Mouse (Mus musculus) hindbrain, embryonic 16.5 days (tissue): Measurements from ENCODE around the gene Hnrnpa0. TPM values are rescaled to one million over a fixed set of nuclear protein-coding genes. Genes with fewer than 3 reads are reported as not detected.
"Not testable (repeated sequence)": the region's sequence is repeated elsewhere in the genome, so short reads cannot be mapped to it uniquely, and the experiment has no call there.

Experiments
- ATAC-seq: fragments of 200-750 bp; cut with Nextera tagmentation; 2 replicates; pipeline ENCODE4 v1.8.0; 2017; ENCODE audit warnings: moderate TSS enrichment, moderate library complexity
- H3K27ac ChIP-seq: fragments of 300-500 bp; sonication (generic); 2 replicates; pipeline ENCODE4 v1.5.1; 2014; ENCODE audit warnings: low read depth, mild to moderate bottlenecking, control low read depth, low read length, moderate library complexity
- H3K27me3 ChIP-seq: fragments of 300-500 bp; sonication (generic); replicated peaks from 2 replicates; pipeline ENCODE4 v1.6.1; 2014; ENCODE audit warnings: low read length; ENCODE audit not compliant: control insufficient read depth, insufficient read depth
- H3K36me3 ChIP-seq: fragments of 300-500 bp; sonication (generic); 2 replicates; pipeline ENCODE4 v1.6.1; 2014; ENCODE audit warnings: mild to moderate bottlenecking, low read length, moderate library complexity, mixed read lengths; ENCODE audit not compliant: control insufficient read depth, insufficient read depth
- H3K4me1 ChIP-seq: fragments of 300-500 bp; sonication (generic); 2 replicates; pipeline ENCODE4 v1.6.1; 2014; ENCODE audit warnings: low read depth, low read length; ENCODE audit not compliant: control insufficient read depth, insufficient read depth
- H3K4me2 ChIP-seq: fragments of 300-500 bp; sonication (generic); 2 replicates; pipeline ENCODE4 v1.6.1; 2014; ENCODE audit warnings: mild to moderate bottlenecking, low read length, control low read depth, moderate library complexity
- H3K4me3 ChIP-seq: fragments of 300-500 bp; sonication (generic); 2 replicates; pipeline ENCODE4 v1.5.1; 2014; ENCODE audit warnings: mild to moderate bottlenecking, low read length, control low read depth, moderate library complexity
- H3K9ac ChIP-seq: fragments of 300-500 bp; sonication (generic); 2 replicates; pipeline ENCODE4 v1.6.1; 2014; ENCODE audit warnings: low read depth, mild to moderate bottlenecking, control low read depth, low read length, moderate library complexity
- H3K9me3 ChIP-seq: fragments of 300-500 bp; sonication (generic); 2 replicates; pipeline ENCODE4 v1.6.1; 2014; ENCODE audit warnings: mild to moderate bottlenecking, low read length, moderate library complexity; ENCODE audit not compliant: control insufficient read depth
- WGBS: fragments of 180-500 bp; shearing (Covaris S2); extraction: QIAGEN DNeasy Blood & Tissue Kit; methylation state at CpG from one replicate; pipeline ENCODE4 v1.1.7; 2014; 5-methylcytosine and 5-hydroxymethylcytosine counted together
- polyA plus RNA-seq: library from polyadenylated mRNA; unstranded; fragments of >200 nt; fragmentation: Nextera tagmentation; extraction: Ambion mirVana; gene quantifications from 2 replicates; pipeline ENCODE4 v1.2.1, GENCODE M21; 2015

Hnrnpa0 gene
- polyA plus RNA-seq, 1 experiment from 2014 or later = 27.7 TPM

- Histone ChIP-seq H3K4me3 (peak overlapping the region; percentile 88), H3K27me3 (no peaks in the 10 kb centered on the region), H3K4me1 (peaks cover 7% of the 10 kb centered on the region), H3K9me3 (no peaks in the 10 kb centered on the region; the same call in 1 of the 2 replicates), H3K27ac (peak overlapping the region; percentile 76), H3K4me2 (peak overlapping the region; percentile 98), H3K36me3 (peaks cover 13% of the 10 kb centered on the region), H3K9ac (peak overlapping the region; percentile 92)
- peak; percentile 24; the same call in 1 of the 2 replicates for ATAC-seq
- WGBS = 23% methylated on average over 8 of the region's 8 CpGs
Observed at GRCm38 (mm10) chr13:58157036-58157435, 28.7 kb upstream of the Hnrnpa0 start.

GRCm38 (mm10) chr13:58156031-58156430, 27.7 kb upstream of the Hnrnpa0 start:
- WGBS = 94% methylated on average over 2 of the region's 2 CpGs
- H3K9ac ChIP-seq = no peak overlapping the region
- no peak overlapping the region for H3K4me2 ChIP-seq
- peaks cover 10% of the 10 kb centered on the region for H3K36me3 ChIP-seq
- H3K27me3 ChIP-seq = no peaks in the 10 kb centered on the region
- H3K4me3 ChIP-seq = no peak overlapping the region
- H3K9me3 ChIP-seq = no peaks in the 10 kb centered on the region; the same call in 1 of the 2 replicates
- peaks cover 7% of the 10 kb centered on the region for H3K4me1 ChIP-seq
- no peak overlapping the region for H3K27ac ChIP-seq
- no peak for ATAC-seq

GRCm38 (mm10) chr13:58150442-58150841, 22.1 kb upstream of the Hnrnpa0 start:
- ATAC-seq = no peak
- H3K4me2 ChIP-seq = no peak overlapping the region
- H3K4me3 ChIP-seq = no peak overlapping the region
- no peak overlapping the region for H3K27ac ChIP-seq
- 77% methylated on average over 11 of the region's 11 CpGs for WGBS
- H3K9ac ChIP-seq = no peak overlapping the region
- no peaks in the 10 kb centered on the region for H3K36me3 ChIP-seq
- no peaks in the 10 kb centered on the region for H3K27me3 ChIP-seq
- H3K4me1 ChIP-seq = no peaks in the 10 kb centered on the region
- no peaks in the 10 kb centered on the region; the same call in 1 of the 2 replicates for H3K9me3 ChIP-seq

- H3K4me3 ChIP-seq = no peak overlapping the region
- no peaks in the 10 kb centered on the region for H3K27me3 ChIP-seq
- no peaks in the 10 kb centered on the region for H3K9me3 ChIP-seq
- ATAC-seq = no peak
- H3K27ac ChIP-seq = no peak overlapping the region
- no peak overlapping the region for H3K9ac ChIP-seq
- H3K4me1 ChIP-seq = no peaks in the 10 kb centered on the region
- WGBS = 88% methylated on average over 3 of the region's 3 CpGs
- no peaks in the 10 kb centered on the region for H3K36me3 ChIP-seq
- no peak overlapping the region for H3K4me2 ChIP-seq
Observed at GRCm38 (mm10) chr13:58149629-58150028, 21.3 kb upstream of the Hnrnpa0 start.

GRCm38 (mm10) chr13:58149033-58149558, 20.7 kb upstream of the Hnrnpa0 start:
- Histone ChIP-seq H3K4me3 (peak overlapping the region; percentile 45), H3K9ac (no peak overlapping the region), H3K4me2 (peak overlapping the region; percentile 83), H3K4me1 (no peaks in the 10 kb centered on the region), H3K9me3 (no peaks in the 10 kb centered on the region), H3K36me3 (no peaks in the 10 kb centered on the region), H3K27ac (no peak overlapping the region), H3K27me3 (no peaks in the 10 kb centered on the region)
- WGBS = 37% methylated on average over 5 of the region's 5 CpGs
- 0 out of 2 replicates have a peak, but pooled peaks have one; percentile 65 for ATAC-seq

GRCm38 (mm10) chr13:58148256-58148831, 20.0 kb upstream of the Hnrnpa0 start:
- H3K27me3 ChIP-seq = no peaks in the 10 kb centered on the region
- no peaks in the 10 kb centered on the region for H3K36me3 ChIP-seq
- no peaks in the 10 kb centered on the region for H3K9me3 ChIP-seq
- H3K4me1 ChIP-seq = no peaks in the 10 kb centered on the region
- under 1% methylated on average over 17 of the region's 17 CpGs for WGBS
- peak overlapping the region; percentile 45 for H3K4me3 ChIP-seq
- ATAC-seq = peak; percentile 95
- H3K4me2 ChIP-seq = peak overlapping the region; percentile 83
- H3K27ac ChIP-seq = peak overlapping the region; percentile 58
- H3K9ac ChIP-seq = peak overlapping the region; percentile 57

- ATAC-seq = no peak
- Histone ChIP-seq H3K27me3 (no peaks in the 10 kb centered on the region), H3K9me3 (no peaks in the 10 kb centered on the region), H3K4me2 (no peak overlapping the region), H3K4me1 (no peaks in the 10 kb centered on the region), H3K9ac (no peak overlapping the region), H3K36me3 (no peaks in the 10 kb centered on the region), H3K27ac (no peak overlapping the region), H3K4me3 (no peak overlapping the region)
- WGBS = 85% methylated on average over 1 of the region's 1 CpGs
Observed at GRCm38 (mm10) chr13:58147760-58148159, 19.4 kb upstream of the Hnrnpa0 start.

- WGBS = 96% methylated on average over 8 of the region's 8 CpGs
- not testable (repeated sequence) for H3K4me2 ChIP-seq, ATAC-seq, H3K4me1 ChIP-seq, H3K27ac ChIP-seq, H3K9me3 ChIP-seq, H3K27me3 ChIP-seq, H3K9ac ChIP-seq, H3K4me3 ChIP-seq, H3K36me3 ChIP-seq
Observed at GRCm38 (mm10) chr13:58146603-58147002, 18.2 kb upstream of the Hnrnpa0 start.

- no peak for ATAC-seq
- Histone ChIP-seq H3K27me3 (no peaks in the 10 kb centered on the region), H3K27ac (no peak overlapping the region), H3K9me3 (no peaks in the 10 kb centered on the region), H3K4me2 (no peak overlapping the region), H3K9ac (no peak overlapping the region), H3K4me3 (no peak overlapping the region), H3K36me3 (no peaks in the 10 kb centered on the region), H3K4me1 (peaks cover 7% of the 10 kb centered on the region)
- WGBS = 55% methylated on average over 3 of the region's 3 CpGs
Observed at GRCm38 (mm10) chr13:58131692-58132091, 3.3 kb upstream of the Hnrnpa0 start.
